Mouse (Mus musculus): Measurements from ENCODE around the gene Rab11fip5. TPM values are rescaled to one million over a fixed set of nuclear protein-coding genes. Genes with fewer than 3 reads are reported as not detected.
A peak's percentile ranks its signal among the peaks of the same experiment; 100 is the strongest.

Gene Rab11fip5
- polyA plus RNA-seq, 1 experiment from 2014 or later, result 15.0 TPM

- H3K4me2 ChIP-seq (ENCODE audit: low read length), result no peak overlapping the region
- no peaks in the 10 kb centered on the region for H3K9me3 ChIP-seq (ENCODE audit: control insufficient read depth, low read length)
- H3K36me3 ChIP-seq (ENCODE audit: control insufficient read depth, insufficient read depth, low read length), result no peaks in the 10 kb centered on the region
- H3K4me1 ChIP-seq (ENCODE audit: control insufficient read depth, insufficient read depth, low read length), result no peaks in the 10 kb centered on the region
- ATAC-seq (ENCODE audit: low FRiP score, low TSS enrichment), result no peak
- 38% methylated on average over 5 of the region's 5 CpGs for WGBS
- H3K27me3 ChIP-seq (ENCODE audit: control insufficient read depth, insufficient read depth, low read length), result no peaks in the 10 kb centered on the region
- H3K4me3 ChIP-seq (replicated peaks; ENCODE audit: low read depth, low read length), result no peak overlapping the region
- no peak overlapping the region for H3K27ac ChIP-seq (replicated peaks; ENCODE audit: low read depth, low read length)
- no peak overlapping the region for H3K9ac ChIP-seq (replicated peaks; ENCODE audit: low read length)
- no peak for DNase-seq
Measured at GRCm38 (mm10) chr6:85399715-85400114, 25.3 kb upstream of the Rab11fip5 start.

GRCm38 (mm10) chr6:85397165-85397564 is 22.7 kb upstream of the Rab11fip5 start:
- ATAC-seq (ENCODE audit: low FRiP score, low TSS enrichment) (no peak), DNase-seq (peak; percentile 20)
- Histone ChIP-seq H3K4me1 (ENCODE audit: control insufficient read depth, insufficient read depth, low read length) (no peaks in the 10 kb centered on the region), H3K36me3 (ENCODE audit: control insufficient read depth, insufficient read depth, low read length) (no peaks in the 10 kb centered on the region), H3K9ac (replicated peaks; ENCODE audit: low read length) (no peak overlapping the region), H3K4me3 (replicated peaks; ENCODE audit: low read depth, low read length) (no peak overlapping the region), H3K9me3 (ENCODE audit: control insufficient read depth, low read length) (no peaks in the 10 kb centered on the region), H3K27me3 (ENCODE audit: control insufficient read depth, insufficient read depth, low read length) (no peaks in the 10 kb centered on the region), H3K4me2 (ENCODE audit: low read length) (no peak overlapping the region), H3K27ac (replicated peaks; ENCODE audit: low read depth, low read length) (no peak overlapping the region)
- WGBS, result 19% methylated on average over 1 of the region's 1 CpGs

- Histone ChIP-seq H3K4me1 (ENCODE audit: control insufficient read depth, insufficient read depth, low read length) (no peaks in the 10 kb centered on the region), H3K9ac (replicated peaks; ENCODE audit: low read length) (no peak overlapping the region), H3K9me3 (ENCODE audit: control insufficient read depth, low read length) (no peaks in the 10 kb centered on the region), H3K4me3 (replicated peaks; ENCODE audit: low read depth, low read length) (no peak overlapping the region), H3K4me2 (ENCODE audit: low read length) (no peak overlapping the region), H3K27me3 (ENCODE audit: control insufficient read depth, insufficient read depth, low read length) (no peaks in the 10 kb centered on the region), H3K36me3 (ENCODE audit: control insufficient read depth, insufficient read depth, low read length) (no peaks in the 10 kb centered on the region), H3K27ac (replicated peaks; ENCODE audit: low read depth, low read length) (no peak overlapping the region)
- WGBS, result 89% methylated on average over 2 of the region's 2 CpGs
- ATAC-seq (ENCODE audit: low FRiP score, low TSS enrichment) (no peak), DNase-seq (no peak)
Measured at GRCm38 (mm10) chr6:85395360-85395759, 20.9 kb upstream of the Rab11fip5 start.

GRCm38 (mm10) chr6:85391803-85392202 is 17.4 kb upstream of the Rab11fip5 start:
- Histone ChIP-seq H3K36me3 (ENCODE audit: control insufficient read depth, insufficient read depth, low read length) (no peaks in the 10 kb centered on the region), H3K4me3 (replicated peaks; ENCODE audit: low read depth, low read length) (no peak overlapping the region), H3K27ac (replicated peaks; ENCODE audit: low read depth, low read length) (no peak overlapping the region), H3K4me1 (ENCODE audit: control insufficient read depth, insufficient read depth, low read length) (no peaks in the 10 kb centered on the region), H3K27me3 (ENCODE audit: control insufficient read depth, insufficient read depth, low read length) (no peaks in the 10 kb centered on the region; the same call in 1 of the 2 replicates), H3K4me2 (ENCODE audit: low read length) (no peak overlapping the region), H3K9me3 (ENCODE audit: control insufficient read depth, low read length) (no peaks in the 10 kb centered on the region), H3K9ac (replicated peaks; ENCODE audit: low read length) (no peak overlapping the region)
- peak; percentile 85 for DNase-seq
- WGBS, result 29% methylated on average over 7 of the region's 7 CpGs
- no peak for ATAC-seq (ENCODE audit: low FRiP score, low TSS enrichment)

GRCm38 (mm10) chr6:85388608-85389007 is 14.2 kb upstream of the Rab11fip5 start:
- no peaks in the 10 kb centered on the region for H3K9me3 ChIP-seq (ENCODE audit: control insufficient read depth, low read length)
- no peaks in the 10 kb centered on the region; the same call in 1 of the 2 replicates for H3K27me3 ChIP-seq (ENCODE audit: control insufficient read depth, insufficient read depth, low read length)
- 80% methylated on average over 5 of the region's 5 CpGs for WGBS
- no peaks in the 10 kb centered on the region for H3K4me1 ChIP-seq (ENCODE audit: control insufficient read depth, insufficient read depth, low read length)
- no peak overlapping the region for H3K4me3 ChIP-seq (replicated peaks; ENCODE audit: low read depth, low read length)
- H3K27ac ChIP-seq (replicated peaks; ENCODE audit: low read depth, low read length), result no peak overlapping the region
- H3K36me3 ChIP-seq (ENCODE audit: control insufficient read depth, insufficient read depth, low read length), result no peaks in the 10 kb centered on the region
- no peak overlapping the region for H3K9ac ChIP-seq (replicated peaks; ENCODE audit: low read length)
- no peak overlapping the region for H3K4me2 ChIP-seq (ENCODE audit: low read length)
- DNase-seq, result no peak
- ATAC-seq (ENCODE audit: low FRiP score, low TSS enrichment), result no peak

GRCm38 (mm10) chr6:85382791-85383190 is 8.4 kb upstream of the Rab11fip5 start:
- no peak overlapping the region for H3K4me3 ChIP-seq (replicated peaks; ENCODE audit: low read depth, low read length)
- DNase-seq (no peak), ATAC-seq (ENCODE audit: low FRiP score, low TSS enrichment) (no peak)
- WGBS, result 93% methylated on average over 2 of the region's 2 CpGs
- H3K4me2 ChIP-seq (ENCODE audit: low read length), result no peak overlapping the region
- no peaks in the 10 kb centered on the region for H3K27me3 ChIP-seq (ENCODE audit: control insufficient read depth, insufficient read depth, low read length)
- no peak overlapping the region for H3K9ac ChIP-seq (replicated peaks; ENCODE audit: low read length)
- no peak overlapping the region for H3K27ac ChIP-seq (replicated peaks; ENCODE audit: low read depth, low read length)
- H3K4me1 ChIP-seq (ENCODE audit: control insufficient read depth, insufficient read depth, low read length), result 0 out of 2 replicates have a peak, but pooled peaks cover 4% of the 10 kb centered on the region
- H3K9me3 ChIP-seq (ENCODE audit: control insufficient read depth, low read length), result no peaks in the 10 kb centered on the region
- H3K36me3 ChIP-seq (ENCODE audit: control insufficient read depth, insufficient read depth, low read length), result no peaks in the 10 kb centered on the region

- Histone ChIP-seq H3K9me3 (ENCODE audit: control insufficient read depth, low read length) (no peaks in the 10 kb centered on the region), H3K9ac (replicated peaks; ENCODE audit: low read length) (no peak overlapping the region), H3K4me3 (replicated peaks; ENCODE audit: low read depth, low read length) (no peak overlapping the region), H3K27ac (replicated peaks; ENCODE audit: low read depth, low read length) (no peak overlapping the region), H3K27me3 (ENCODE audit: control insufficient read depth, insufficient read depth, low read length) (no peaks in the 10 kb centered on the region), H3K4me2 (ENCODE audit: low read length) (no peak overlapping the region), H3K4me1 (ENCODE audit: control insufficient read depth, insufficient read depth, low read length) (0 out of 2 replicates have a peak, but pooled peaks cover 4% of the 10 kb centered on the region), H3K36me3 (ENCODE audit: control insufficient read depth, insufficient read depth, low read length) (no peaks in the 10 kb centered on the region)
- ATAC-seq (ENCODE audit: low FRiP score, low TSS enrichment), result no peak
- WGBS, result 85% methylated on average over 10 of the region's 10 CpGs
- no peak for DNase-seq
Measured at GRCm38 (mm10) chr6:85381648-85382020, 7.2 kb upstream of the Rab11fip5 start.

DNA sequence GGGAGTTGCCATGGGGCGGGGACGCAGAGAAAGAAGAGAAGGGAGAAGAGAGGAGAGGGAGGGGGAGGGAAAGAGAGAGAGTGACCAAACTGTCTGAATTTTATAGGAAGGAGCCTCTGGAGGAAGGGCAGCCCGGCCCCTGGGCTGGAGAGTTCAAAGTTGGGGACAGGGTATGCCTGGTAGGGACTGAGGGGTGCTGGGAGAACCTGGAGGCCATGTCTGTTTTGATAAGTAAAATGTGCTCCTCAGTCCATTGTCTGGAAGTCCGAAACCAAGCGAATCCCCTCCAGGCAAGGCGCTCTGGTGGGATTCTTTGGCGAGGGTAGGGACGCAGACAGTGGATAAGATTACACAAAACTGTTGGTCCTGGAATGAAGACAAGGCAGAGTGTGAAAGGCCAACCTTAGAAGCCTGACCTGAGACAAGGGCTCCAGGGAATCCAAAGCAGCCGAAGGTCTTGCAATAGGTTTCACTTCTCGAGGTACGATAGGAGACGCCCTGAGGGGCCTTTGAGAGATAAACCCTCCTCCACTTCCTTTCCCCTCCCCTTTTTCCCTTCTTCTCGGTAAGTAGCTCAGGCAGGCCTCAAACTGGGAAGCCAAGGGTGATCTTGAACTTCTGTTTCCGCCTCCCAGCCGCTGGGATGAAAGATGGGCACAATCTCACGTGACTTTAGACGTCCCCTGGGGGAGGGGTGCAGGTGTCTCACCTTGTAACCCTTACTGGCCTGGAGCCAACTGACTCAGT is 6.6 kb upstream of the Rab11fip5 start:
- no peak overlapping the region for H3K4me3 ChIP-seq (replicated peaks; ENCODE audit: low read depth, low read length)
- 18% methylated on average over 17 of the region's 17 CpGs for WGBS
- H3K27ac ChIP-seq (replicated peaks; ENCODE audit: low read depth, low read length), result no peak overlapping the region
- no peak overlapping the region for H3K9ac ChIP-seq (replicated peaks; ENCODE audit: low read length)
- DNase-seq (peak; percentile 9), ATAC-seq (ENCODE audit: low FRiP score, low TSS enrichment) (peak; percentile 27; the same call in 1 of the 2 replicates)
- H3K4me2 ChIP-seq (ENCODE audit: low read length), result peak overlapping the region; percentile 1; the same call in 1 of the 2 replicates
- H3K36me3 ChIP-seq (ENCODE audit: control insufficient read depth, insufficient read depth, low read length), result no peaks in the 10 kb centered on the region
- no peaks in the 10 kb centered on the region for H3K9me3 ChIP-seq (ENCODE audit: control insufficient read depth, low read length)
- 0 out of 2 replicates have a peak, but pooled peaks cover 4% of the 10 kb centered on the region for H3K4me1 ChIP-seq (ENCODE audit: control insufficient read depth, insufficient read depth, low read length)
- no peaks in the 10 kb centered on the region for H3K27me3 ChIP-seq (ENCODE audit: control insufficient read depth, insufficient read depth, low read length)
